Mouse (Mus musculus) kidney, postnatal 4 days (tissue): ENCODE data around the gene Bpifa3.
A peak's percentile ranks its signal among the peaks of the same experiment; 100 is the strongest.
"Not testable (repeated sequence)": the region's sequence is repeated elsewhere in the genome, so short reads cannot be mapped to it uniquely, and the experiment has no call there.

Experiments used
- DNase-seq, 2 experiments: peaks; one replicate each; pipeline ENCODE4 v3.0.0; 2021; ENCODE audit warnings: mixed read lengths in 2 of 2

The Bpifa3 gene

DNA sequence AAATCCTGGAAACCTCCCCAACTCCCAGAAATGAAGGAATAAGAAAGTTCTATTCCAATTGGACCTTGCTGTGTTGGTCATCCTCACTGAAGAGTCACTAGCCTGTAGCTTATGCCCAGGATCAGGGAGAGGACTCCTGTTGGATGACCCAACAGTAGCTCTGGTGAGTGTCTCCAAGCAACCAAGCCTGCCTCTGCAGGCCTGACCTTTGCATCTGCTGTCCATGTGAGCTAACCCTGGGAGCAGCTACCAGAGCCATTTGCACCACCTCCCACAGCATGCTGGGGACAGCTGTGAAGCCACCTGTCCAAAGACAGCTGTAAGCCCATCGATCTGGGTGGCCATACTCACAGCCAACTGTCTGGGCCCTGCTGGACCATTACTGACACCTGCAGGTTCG is at the start of gene Bpifa3:
Gene Bpifa3, plus strand, starts transcription at position 217 of the 400 bp plus-strand sequence.
- DNase-seq: no peak

GRCm38 (mm10) chr2:154097734-154098133 is 32.4 kb upstream of the Bpifa3 start:
- DNase-seq: no peak

DNA sequence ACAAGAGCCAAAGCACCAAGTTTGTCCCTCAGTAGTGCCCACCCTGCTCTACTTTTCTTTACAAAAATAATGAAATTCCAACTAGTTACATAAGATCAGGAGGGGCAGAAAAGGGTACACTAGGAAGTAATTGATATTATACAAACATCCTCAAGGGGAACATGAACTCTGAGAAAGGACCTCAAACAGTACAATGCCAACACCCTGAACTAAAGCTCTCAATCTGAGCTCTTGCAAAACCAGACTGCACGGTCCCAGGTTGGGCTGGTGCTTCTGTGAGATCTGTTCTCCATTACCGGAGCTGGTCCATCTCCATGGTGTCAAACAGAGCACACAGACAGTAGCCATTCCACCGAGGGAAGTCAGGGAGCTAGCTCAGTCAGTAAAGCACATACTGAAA is 12.8 kb upstream of the Bpifa3 start:
- no peak for DNase-seq

DNA sequence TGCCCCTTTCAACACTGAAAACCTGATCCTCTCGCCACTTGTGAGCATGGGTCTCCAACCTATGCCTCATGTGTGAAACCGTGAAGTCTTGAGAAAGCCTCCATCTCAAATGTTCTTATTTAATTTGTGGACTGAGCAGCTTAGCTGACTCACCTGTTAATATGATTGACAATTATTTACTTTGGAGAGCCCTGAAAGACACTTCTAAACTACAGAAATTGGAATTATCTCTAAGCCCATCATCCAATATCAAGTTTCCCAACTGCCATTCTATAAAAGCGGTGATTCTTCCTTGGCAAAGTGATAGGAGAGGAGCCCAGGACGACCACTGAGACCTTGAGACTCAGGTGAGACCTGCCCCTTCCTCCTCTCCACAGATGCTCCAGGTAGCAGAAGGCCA is 12.4 kb downstream of the Bpifa3 start, which contains the start of gene Bpifa1:
Gene Bpifa1, plus strand, starts transcription at position 301 of the 400 bp plus-strand sequence.
- no peak for DNase-seq

DNA sequence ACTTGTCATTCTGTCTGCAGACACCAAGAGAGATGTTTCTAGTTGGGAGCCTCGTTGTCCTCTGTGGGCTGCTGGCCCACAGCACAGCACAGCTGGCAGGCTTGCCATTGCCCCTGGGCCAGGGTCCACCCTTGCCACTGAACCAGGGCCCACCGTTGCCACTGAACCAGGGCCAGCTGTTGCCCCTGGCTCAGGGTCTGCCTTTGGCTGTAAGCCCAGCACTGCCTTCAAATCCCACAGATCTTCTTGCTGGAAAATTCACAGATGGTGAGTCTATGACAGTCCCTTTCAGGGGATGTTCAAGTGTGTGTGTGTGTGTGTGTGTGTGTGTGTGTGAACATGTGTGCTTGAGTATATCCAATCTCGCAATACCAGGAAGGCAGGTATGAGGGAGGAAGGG is 13.6 kb downstream of the Bpifa3 start:
- DNase-seq: no peak

GRCm38 (mm10) chr2:154147496-154147895 is 17.4 kb downstream of the Bpifa3 start:
- no peak for DNase-seq

GRCm38 (mm10) chr2:154158433-154158832 is 28.3 kb downstream of the Bpifa3 start:
- peak; percentile 67 for DNase-seq

DNA sequence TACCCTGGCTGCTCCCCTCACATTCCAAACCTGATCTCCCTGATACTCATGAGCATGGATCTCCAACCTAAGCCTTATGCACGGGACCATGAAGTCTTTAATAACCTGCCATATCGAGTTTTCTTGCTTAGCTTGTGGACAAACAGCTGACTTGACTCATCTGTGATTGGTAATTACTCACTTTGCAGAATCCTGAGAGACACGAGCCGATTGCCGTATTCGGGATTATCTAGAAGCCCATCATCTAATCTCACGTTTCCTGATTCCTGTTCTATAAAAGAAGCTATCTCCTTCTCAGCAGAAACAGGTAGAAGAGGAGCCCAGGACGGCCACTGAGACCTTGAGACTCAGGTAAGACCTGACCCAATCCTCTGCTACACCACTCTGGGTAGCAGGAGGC is 32.2 kb downstream of the Bpifa3 start, which contains the start of gene Bpifa5:
Gene Bpifa5, plus strand, starts transcription at position 301 of the 400 bp plus-strand sequence.
- DNase-seq: no peak

GRCm38 (mm10) chr2:154163306-154163705 is 33.2 kb downstream of the Bpifa3 start:
- no peak for DNase-seq

DNA sequence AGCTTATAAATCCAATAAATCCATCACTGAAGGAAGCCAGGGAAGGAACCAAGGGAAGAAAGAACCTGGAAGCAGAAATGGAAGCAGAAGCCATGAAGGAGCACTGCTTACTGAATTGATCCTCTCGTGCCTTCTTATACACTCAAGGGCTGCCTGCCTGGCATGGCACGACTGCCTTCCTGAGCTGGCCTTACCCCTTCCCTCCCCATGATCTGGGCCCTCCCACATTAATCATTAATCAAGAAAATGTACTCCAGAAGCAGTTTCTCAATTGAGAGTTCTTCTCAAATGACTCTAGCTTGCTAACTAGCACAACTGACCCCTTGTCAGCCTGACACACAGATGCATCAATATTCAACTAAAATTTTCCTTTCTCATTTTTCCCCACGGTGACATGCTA is 39.0 kb downstream of the Bpifa3 start:
- DNase-seq: peak in 1 of 2 experiments; percentile 37

- no peak for DNase-seq
These were observed 41.5 kb downstream of the Bpifa3 start for GRCm38 (mm10) chr2:154171621-154172020.

DNA sequence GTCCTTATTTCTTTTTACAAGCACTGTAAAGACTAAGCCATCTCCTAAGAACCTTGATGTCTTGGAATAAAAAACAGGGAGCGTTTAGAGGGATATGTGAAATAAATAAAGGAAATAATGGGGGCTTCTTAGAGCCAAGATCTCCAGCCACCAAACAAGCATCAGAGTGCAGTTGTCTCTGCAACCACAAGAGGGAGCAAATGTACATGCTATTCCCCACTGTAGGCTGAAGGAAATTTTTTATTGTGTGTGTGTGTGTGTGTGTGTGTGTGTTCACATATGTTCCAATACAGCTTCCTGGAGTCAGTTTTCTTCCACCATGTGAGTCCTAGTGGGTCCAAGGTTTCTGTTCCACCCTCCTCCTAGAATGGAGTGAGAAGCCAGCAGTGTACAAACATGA is 43.2 kb downstream of the Bpifa3 start:
- peak; percentile 57 to 62 for DNase-seq

- DNase-seq: not testable (repeated sequence)
These were observed 51.8 kb downstream of the Bpifa3 start for GRCm38 (mm10) chr2:154181900-154182299.

DNA sequence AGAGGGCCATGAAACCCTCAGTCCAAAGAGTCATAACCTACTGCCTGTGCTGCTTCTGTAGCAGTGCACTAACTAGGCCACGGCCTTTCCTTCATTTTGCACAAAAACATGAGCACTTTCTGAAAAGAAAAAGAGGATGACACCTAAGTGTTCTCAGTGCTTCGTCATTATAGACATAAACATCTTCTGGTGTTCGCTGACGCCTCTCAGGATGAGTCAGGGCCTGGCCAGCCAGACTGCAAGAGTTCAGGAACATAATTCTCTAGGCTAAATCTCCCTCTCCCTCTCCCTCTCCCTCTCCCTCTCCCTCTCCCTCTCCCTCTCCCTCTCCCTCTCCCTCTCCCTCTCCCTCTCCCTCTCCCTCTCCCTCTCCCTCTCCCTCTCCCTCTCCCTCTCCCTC is 52.9 kb downstream of the Bpifa3 start:
- DNase-seq: not testable (repeated sequence)

DNA sequence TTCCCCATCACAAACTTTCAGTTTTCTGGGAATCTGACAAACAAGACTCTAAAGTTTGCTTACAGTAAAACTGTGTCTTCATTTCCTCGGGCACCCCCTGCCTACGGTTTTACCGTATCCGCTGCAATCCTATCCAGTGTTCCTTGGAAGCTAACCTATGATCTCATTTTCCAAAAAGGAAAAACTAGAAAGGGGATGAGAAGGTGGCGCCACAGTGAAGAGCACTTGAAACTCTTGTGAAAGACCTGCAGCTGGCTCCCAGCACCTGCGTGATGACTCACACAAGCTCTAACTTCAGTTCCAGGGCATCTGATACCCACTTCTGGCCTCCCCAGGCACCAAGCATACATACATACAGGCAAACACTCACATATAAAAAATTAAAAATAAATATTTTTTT is 55.2 kb downstream of the Bpifa3 start:
- DNase-seq: no peak

GRCm38 (mm10) chr2:154185748-154186147 is 55.6 kb downstream of the Bpifa3 start:
- no peak for DNase-seq

- no peak for DNase-seq
These were observed 57.3 kb downstream of the Bpifa3 start for GRCm38 (mm10) chr2:154187468-154187867.
